Mouse (Mus musculus) testis, adult 2 months (tissue): ENCODE measurements around the gene Zfp189.

Source experiments
- CTCF ChIP-seq: fragments of 200-500 bp; IDR thresholded peaks from 2 replicates; pipeline ENCODE4 v1.5.1; 2012; ENCODE audit warnings: low read depth, mild to moderate bottlenecking, inconsistent platforms, low read length, moderate library complexity; ENCODE audit not compliant: control insufficient read depth, insufficient read depth, insufficient replicate concordance
- POLR2A ChIP-seq: fragments of 200-500 bp; IDR thresholded peaks from 2 replicates; pipeline ENCODE4 v1.6.1; 2012; ENCODE audit warnings: low read depth, mild to moderate bottlenecking, inconsistent platforms, low read length, moderate library complexity; ENCODE audit not compliant: control insufficient read depth

DNA sequence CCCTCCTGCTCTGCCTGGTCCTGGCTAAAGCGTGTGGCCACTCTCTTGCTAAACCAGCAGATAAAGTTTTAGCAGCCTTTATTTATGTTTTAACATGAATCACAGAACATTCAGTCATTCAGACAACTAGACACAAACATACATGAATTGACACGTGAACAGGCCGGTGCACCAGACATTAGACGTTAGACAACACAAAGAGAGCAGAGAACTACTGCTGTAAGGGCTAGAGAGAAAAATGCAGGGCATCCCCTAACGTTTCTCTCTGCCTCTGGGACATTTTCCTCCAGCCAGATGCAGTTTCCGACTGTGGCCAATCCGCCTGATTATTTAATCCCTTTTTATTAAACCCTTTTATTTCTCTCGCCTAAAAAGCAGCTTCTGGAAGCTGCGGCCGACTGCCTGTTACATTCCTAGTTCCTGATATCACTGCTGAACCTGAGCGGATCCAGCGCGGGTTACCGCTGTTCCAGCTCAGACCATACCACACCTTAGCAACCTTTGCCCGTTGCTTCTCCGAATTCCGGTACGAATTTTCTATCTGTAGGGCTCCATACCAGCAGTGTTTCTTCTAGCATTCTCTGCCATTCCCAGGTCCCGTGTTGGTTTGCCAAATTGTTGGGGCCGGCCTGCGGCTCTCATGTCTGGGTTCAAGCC lies 40.7 kb upstream of the Zfp189 start:
- no peak for TF ChIP-seq POLR2A
- TF ChIP-seq CTCF: no peak
